Mouse (Mus musculus): Measurements from ENCODE around the gene Gm9844.

DNA sequence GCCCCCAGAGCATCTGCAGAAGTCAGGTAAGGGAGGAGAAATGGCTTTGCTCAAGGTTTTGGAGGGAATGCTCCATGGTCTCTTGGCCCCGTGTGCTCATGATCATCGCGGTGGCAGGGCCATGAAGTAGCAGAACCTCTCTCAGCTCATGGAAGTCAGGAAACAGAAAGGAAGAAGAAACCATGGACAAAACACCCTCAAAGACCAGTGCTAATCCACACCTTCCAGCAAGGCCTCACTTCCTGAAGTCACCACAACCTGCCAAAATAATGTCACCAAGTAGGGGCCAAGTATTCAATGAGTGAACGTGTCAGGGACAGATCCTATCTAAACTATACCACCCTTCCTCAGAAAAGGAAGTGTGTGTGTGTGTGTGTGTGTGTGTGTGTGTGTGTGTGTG, 840 bp downstream of the Gm9844 start:
- TF ChIP-seq GATA1 (IDR thresholded peaks at IDR 0.05; ENCODE audit: low read depth, low read length) (no peak), CTCF (IDR thresholded peaks at IDR 0.05 in 2 of 3, conservative IDR thresholded peaks at IDR 0.05 in 1 of 3; ENCODE audit: control insufficient read depth in 1 of 3, insufficient read depth in 1 of 3, low read depth in 2 of 3, low read length in 3 of 3, poor library complexity in 1 of 3, severe bottlenecking in 1 of 3) (no peak), POLR2AphosphoS2 (IDR thresholded peaks at IDR 0.05; ENCODE audit: low read length) (no peak), ETS1 (IDR thresholded peaks at IDR 0.05; ENCODE audit: low read depth, low read length) (no peak), RCOR1 (IDR thresholded peaks at IDR 0.05; ENCODE audit: low read depth, low read length) (no peak), POLR2A (IDR thresholded peaks at IDR 0.05; ENCODE audit: control insufficient read depth in 1 of 2, insufficient read depth in 1 of 2, low read depth in 1 of 2, low read length in 2 of 2, poor library complexity in 1 of 2) (no peak), TAL1 (IDR thresholded peaks at IDR 0.05; ENCODE audit: low read length) (no peak), SMC3 (IDR thresholded peaks at IDR 0.05; ENCODE audit: low read depth, low read length) (no peak), NELFE (IDR thresholded peaks at IDR 0.05; ENCODE audit: low read depth, low read length) (no peak), UBTF (IDR thresholded peaks at IDR 0.05; ENCODE audit: borderline replicate concordance, insufficient read depth, low read depth, low read length) (no peak)
